Mouse (Mus musculus) liver, embryonic 16.5 days (tissue): Measurements from ENCODE around the gene Mepe. TPM values are rescaled to one million over a fixed set of nuclear protein-coding genes. Genes with fewer than 3 reads are reported as not detected.

Experiments used
- ATAC-seq: fragments of 200-750 bp; cut with Nextera tagmentation; 2 replicates; pipeline ENCODE4 v1.8.0; 2017; ENCODE audit warnings: low read depth, mild to moderate bottlenecking, moderate number of reproducible peaks, moderate library complexity
- H3K27ac ChIP-seq: fragments of 300-500 bp; sonication (generic); 2 replicates; pipeline ENCODE4 v1.5.1; 2014; ENCODE audit warnings: mild to moderate bottlenecking, low read length
- H3K27me3 ChIP-seq: fragments of 300-500 bp; sonication (generic); 2 replicates; pipeline ENCODE4 v1.6.1; 2014; ENCODE audit warnings: low read depth, low read length, mixed read lengths; ENCODE audit not compliant: control insufficient read depth, insufficient read depth
- H3K36me3 ChIP-seq: fragments of 300-500 bp; sonication (generic); 2 replicates; pipeline ENCODE4 v1.6.1; 2014; ENCODE audit warnings: mild to moderate bottlenecking; ENCODE audit not compliant: control insufficient read depth, insufficient read depth
- H3K4me1 ChIP-seq: fragments of 300-500 bp; sonication (generic); 2 replicates; pipeline ENCODE4 v1.6.1; 2014; ENCODE audit warnings: low read depth, low read length, mixed read lengths; ENCODE audit not compliant: control insufficient read depth
- H3K4me2 ChIP-seq: fragments of 300-500 bp; sonication (generic); 2 replicates; pipeline ENCODE4 v1.6.1; 2014; ENCODE audit warnings: low read depth, low read length, mixed read lengths
- H3K4me3 ChIP-seq: fragments of 300-500 bp; sonication (generic); 2 replicates; pipeline ENCODE4 v1.5.1; 2014; ENCODE audit warnings: low read depth, mild to moderate bottlenecking, low read length
- H3K9ac ChIP-seq: fragments of 300-500 bp; sonication (generic); 2 replicates; pipeline ENCODE4 v1.6.1; 2014; ENCODE audit warnings: low read depth, low read length
- H3K9me3 ChIP-seq: fragments of 300-500 bp; sonication (generic); replicated peaks from 2 replicates; pipeline ENCODE4 v1.6.1; 2016; ENCODE audit warnings: low read length; ENCODE audit not compliant: control insufficient read depth
- WGBS: fragments of 180-500 bp; shearing (Covaris S2); extraction: QIAGEN DNeasy Blood & Tissue Kit; methylation state at CpG from one replicate; pipeline ENCODE4 v1.1.7; 2014; ENCODE audit not compliant: insufficient replicate concordance; 5-methylcytosine and 5-hydroxymethylcytosine counted together
- polyA plus RNA-seq: library from polyadenylated mRNA; unstranded; fragments of >200 nt; fragmentation: Nextera tagmentation; extraction: Ambion mirVana; gene quantifications from 2 replicates; pipeline ENCODE4 v1.2.1, GENCODE M21; 2015

Mepe gene
- polyA plus RNA-seq, 1 experiment from 2014 or later, result not detected

DNA sequence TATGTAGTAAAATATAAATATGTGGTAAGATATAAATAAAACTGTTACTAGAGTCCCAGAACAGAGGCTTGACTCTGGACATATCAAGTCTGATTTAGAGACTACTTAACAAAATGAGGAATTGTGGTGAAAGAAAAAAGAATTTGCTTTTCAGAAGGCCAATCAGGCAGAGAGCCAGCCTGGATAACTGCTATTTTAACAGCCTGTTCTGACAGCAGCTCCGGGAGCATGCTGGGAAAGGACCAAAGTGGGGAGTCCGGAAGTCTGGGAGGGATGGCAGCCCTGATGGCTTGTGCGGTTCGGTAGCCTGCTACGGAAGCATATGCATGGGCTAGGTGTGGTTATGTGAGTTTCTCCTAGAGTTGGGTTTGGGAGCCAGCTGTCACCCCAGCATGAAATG is 45.5 kb downstream of the Mepe start:
- no peak overlapping the region for H3K4me2 ChIP-seq
- H3K9me3 ChIP-seq, result no peaks in the 10 kb centered on the region
- no peak for ATAC-seq
- no peaks in the 10 kb centered on the region for H3K4me1 ChIP-seq
- no peak overlapping the region for H3K4me3 ChIP-seq
- no peaks in the 10 kb centered on the region for H3K27me3 ChIP-seq
- H3K9ac ChIP-seq, result no peak overlapping the region
- no peaks in the 10 kb centered on the region for H3K36me3 ChIP-seq
- WGBS, result 71% methylated on average over 5 of the region's 5 CpGs
- no peak overlapping the region for H3K27ac ChIP-seq

DNA sequence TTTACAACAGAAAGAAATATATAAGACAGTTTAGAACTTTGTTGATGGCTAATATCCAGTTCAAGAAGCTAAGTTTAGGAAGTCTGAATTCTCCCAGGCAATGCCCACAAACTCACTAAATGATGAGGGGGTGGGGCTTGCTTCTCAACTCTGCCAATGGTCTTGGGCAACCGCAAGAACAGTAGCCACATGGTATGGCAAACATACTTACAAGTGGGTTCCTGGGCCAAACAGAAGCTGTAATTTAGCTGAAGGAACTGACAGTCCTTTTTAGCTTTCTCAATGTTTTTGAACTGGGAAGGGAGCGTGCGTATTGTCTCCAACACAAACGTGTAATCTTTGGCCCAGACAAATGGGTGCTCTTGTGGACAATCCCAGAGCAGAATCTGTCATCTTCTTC is 46.2 kb downstream of the Mepe start:
- Histone ChIP-seq H3K4me2 (no peak overlapping the region), H3K9me3 (no peaks in the 10 kb centered on the region), H3K36me3 (no peaks in the 10 kb centered on the region), H3K27ac (no peak overlapping the region), H3K4me3 (no peak overlapping the region), H3K27me3 (no peaks in the 10 kb centered on the region), H3K9ac (no peak overlapping the region), H3K4me1 (no peaks in the 10 kb centered on the region)
- ATAC-seq, result no peak
- WGBS, result 75% methylated on average over 4 of the region's 4 CpGs

DNA sequence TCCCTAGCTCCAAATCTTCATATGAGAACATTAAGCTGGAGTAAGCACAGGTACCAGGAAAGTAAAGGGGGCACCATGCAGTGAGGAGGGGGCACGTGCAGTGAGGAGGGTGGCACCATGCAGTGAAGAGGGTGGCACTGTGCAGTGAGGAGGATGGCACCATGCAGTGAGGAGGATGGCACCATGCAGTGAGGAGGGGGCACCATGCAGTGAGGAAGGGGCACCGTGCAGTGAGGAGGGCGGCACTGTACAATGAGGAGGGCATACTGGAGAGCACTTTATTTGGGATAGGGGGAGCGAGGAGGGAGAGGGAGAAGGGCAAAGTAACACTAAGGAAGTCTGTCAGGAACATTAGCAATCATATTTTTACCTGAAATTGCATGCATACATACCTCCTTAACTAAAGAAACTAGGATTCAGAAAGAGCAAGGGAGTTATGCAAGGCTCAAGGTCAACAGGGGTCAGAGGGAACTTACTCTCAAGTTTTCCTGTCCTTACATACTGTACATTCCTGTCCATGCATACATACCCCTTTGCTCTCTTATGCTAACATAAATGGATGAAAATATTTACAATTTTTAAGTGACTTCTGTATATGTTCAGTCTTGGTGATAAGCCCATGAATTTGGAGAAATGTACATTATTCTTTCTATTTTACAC is 48.6 kb downstream of the Mepe start:
- Histone ChIP-seq H3K4me3 (no peak overlapping the region), H3K27me3 (no peaks in the 10 kb centered on the region), H3K27ac (no peak overlapping the region), H3K36me3 (no peaks in the 10 kb centered on the region), H3K4me2 (no peak overlapping the region), H3K9ac (no peak overlapping the region), H3K9me3 (no peaks in the 10 kb centered on the region), H3K4me1 (no peaks in the 10 kb centered on the region)
- 58% methylated on average over 4 of the region's 4 CpGs for WGBS
- ATAC-seq, result no peak

DNA sequence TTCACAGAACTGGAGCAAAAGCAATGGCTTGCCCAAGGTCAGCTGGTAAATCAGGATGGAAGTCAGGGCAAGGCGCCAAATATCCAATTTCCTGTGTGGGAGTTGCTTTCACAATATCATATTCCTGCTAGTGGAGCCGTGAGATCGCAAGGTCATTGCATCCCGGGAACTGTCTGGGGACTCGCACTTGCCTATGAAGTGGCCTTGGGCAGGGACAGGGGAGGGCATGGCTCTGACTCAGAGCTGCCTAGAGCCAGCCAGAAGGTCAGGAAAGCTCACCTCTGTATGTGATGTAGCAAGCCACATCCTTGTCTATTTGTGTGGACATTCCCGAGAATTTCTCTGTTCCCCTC is 49.2 kb downstream of the Mepe start:
- 62% methylated on average over 6 of the region's 6 CpGs for WGBS
- no peak overlapping the region for H3K4me3 ChIP-seq
- no peak overlapping the region for H3K9ac ChIP-seq
- no peaks in the 10 kb centered on the region for H3K27me3 ChIP-seq
- H3K4me1 ChIP-seq, result no peaks in the 10 kb centered on the region
- H3K27ac ChIP-seq, result no peak overlapping the region
- H3K9me3 ChIP-seq, result no peaks in the 10 kb centered on the region
- no peak overlapping the region for H3K4me2 ChIP-seq
- peak; percentile 66; the same call in 1 of the 2 replicates for ATAC-seq
- no peaks in the 10 kb centered on the region for H3K36me3 ChIP-seq

DNA sequence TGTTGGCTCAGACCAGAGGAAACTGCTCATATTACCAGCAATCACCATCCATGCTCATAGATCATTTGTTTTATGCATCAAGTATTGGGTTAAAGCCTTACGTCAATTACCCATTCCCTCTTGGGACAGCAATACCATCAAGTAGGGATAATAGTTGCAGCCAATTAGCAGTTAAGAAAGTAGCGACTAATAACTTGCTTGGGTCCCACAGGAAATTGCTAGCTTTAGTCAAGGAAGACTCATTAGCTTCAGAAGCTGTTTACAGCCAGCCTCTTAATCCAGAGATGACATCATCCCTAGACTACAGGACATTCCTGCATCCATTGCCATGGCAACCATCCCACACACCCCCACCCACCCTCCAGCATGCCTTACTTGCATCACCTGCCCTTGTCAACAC is 50.0 kb downstream of the Mepe start:
- no peaks in the 10 kb centered on the region for H3K36me3 ChIP-seq
- H3K27ac ChIP-seq, result no peak overlapping the region
- no peaks in the 10 kb centered on the region for H3K27me3 ChIP-seq
- H3K4me3 ChIP-seq, result no peak overlapping the region
- H3K4me2 ChIP-seq, result no peak overlapping the region
- WGBS, result 62% methylated on average over 2 of the region's 2 CpGs
- ATAC-seq, result no peak
- H3K4me1 ChIP-seq, result no peaks in the 10 kb centered on the region
- H3K9ac ChIP-seq, result no peak overlapping the region
- H3K9me3 ChIP-seq, result no peaks in the 10 kb centered on the region

DNA sequence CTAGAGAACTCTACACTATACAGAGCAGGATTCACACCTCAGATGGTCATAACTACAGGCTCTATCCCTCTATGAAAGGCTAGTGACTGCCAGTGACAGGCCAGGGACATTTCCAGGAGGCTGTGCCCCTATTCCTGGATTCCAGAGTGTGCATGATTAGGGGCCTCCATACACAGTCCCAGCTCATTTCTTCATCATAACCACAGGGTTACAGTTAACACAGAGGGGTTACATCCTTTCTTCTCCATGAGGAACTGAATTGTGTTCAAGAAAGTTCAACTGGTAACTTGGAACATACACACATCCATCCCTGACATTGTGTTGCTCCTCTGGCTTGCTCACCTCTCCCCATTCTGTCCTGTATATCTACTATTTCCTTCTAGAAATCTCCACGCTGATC is 51.8 kb downstream of the Mepe start:
- H3K4me1 ChIP-seq, result no peaks in the 10 kb centered on the region
- 36% methylated on average over 1 of the region's 1 CpGs for WGBS
- no peak overlapping the region for H3K27ac ChIP-seq
- no peak overlapping the region for H3K4me3 ChIP-seq
- ATAC-seq, result no peak
- H3K27me3 ChIP-seq, result no peaks in the 10 kb centered on the region
- H3K9me3 ChIP-seq, result no peaks in the 10 kb centered on the region
- H3K4me2 ChIP-seq, result no peak overlapping the region
- no peaks in the 10 kb centered on the region for H3K36me3 ChIP-seq
- no peak overlapping the region for H3K9ac ChIP-seq

DNA sequence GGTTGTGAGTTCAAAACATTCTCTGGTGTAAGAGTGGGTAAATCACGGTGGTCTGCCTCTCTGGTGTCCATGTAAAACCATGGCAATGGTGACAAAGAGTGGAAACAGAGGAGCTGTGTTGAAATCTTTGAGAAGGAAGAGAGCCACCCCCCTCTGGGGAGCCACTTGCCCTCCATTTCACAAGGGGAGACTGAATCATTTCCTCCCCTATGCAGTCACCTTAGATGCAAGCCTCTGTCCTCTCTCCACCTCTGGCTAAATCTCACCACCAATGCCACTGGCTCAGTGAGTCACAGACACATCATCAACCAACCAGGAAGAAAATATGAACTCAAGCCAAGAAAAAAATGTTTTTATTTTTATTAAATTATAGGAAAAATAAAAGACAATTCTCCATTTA is 55.4 kb downstream of the Mepe start:
- no peak; the same call in 1 of the 2 replicates for ATAC-seq
- H3K27me3 ChIP-seq, result no peaks in the 10 kb centered on the region
- no peak overlapping the region for H3K4me3 ChIP-seq
- H3K9ac ChIP-seq, result no peak overlapping the region
- no peaks in the 10 kb centered on the region for H3K4me1 ChIP-seq
- H3K4me2 ChIP-seq, result no peak overlapping the region
- no peaks in the 10 kb centered on the region for H3K9me3 ChIP-seq
- no peak overlapping the region for H3K27ac ChIP-seq
- no peaks in the 10 kb centered on the region for H3K36me3 ChIP-seq
- WGBS, result 41% methylated on average over 1 of the region's 1 CpGs

DNA sequence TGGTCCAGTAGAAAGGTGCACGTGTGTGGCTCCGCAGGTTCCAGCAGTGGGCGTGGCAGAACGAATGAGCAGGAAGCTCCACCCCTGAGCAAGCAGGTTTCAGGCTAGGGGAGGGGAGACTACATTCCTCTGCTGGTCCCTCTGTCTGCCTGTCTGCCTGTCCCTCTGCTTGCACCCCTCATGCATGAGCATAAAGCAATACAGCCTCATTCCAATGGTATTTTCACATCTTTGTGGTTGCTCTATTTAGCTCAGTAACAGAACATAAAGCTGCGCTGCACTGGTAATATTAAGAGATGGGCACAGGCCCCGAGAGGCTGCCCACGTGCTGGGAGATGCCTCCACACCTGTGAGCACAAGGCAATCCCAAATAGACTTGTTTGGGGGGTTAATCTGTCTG is 56.5 kb downstream of the Mepe start:
- WGBS, result 48% methylated on average over 3 of the region's 7 CpGs
- no peak for ATAC-seq
- Histone ChIP-seq H3K9me3 (no peaks in the 10 kb centered on the region), H3K9ac (no peak overlapping the region), H3K4me1 (no peaks in the 10 kb centered on the region), H3K27ac (no peak overlapping the region), H3K4me2 (no peak overlapping the region), H3K4me3 (no peak overlapping the region), H3K27me3 (no peaks in the 10 kb centered on the region), H3K36me3 (no peaks in the 10 kb centered on the region)

DNA sequence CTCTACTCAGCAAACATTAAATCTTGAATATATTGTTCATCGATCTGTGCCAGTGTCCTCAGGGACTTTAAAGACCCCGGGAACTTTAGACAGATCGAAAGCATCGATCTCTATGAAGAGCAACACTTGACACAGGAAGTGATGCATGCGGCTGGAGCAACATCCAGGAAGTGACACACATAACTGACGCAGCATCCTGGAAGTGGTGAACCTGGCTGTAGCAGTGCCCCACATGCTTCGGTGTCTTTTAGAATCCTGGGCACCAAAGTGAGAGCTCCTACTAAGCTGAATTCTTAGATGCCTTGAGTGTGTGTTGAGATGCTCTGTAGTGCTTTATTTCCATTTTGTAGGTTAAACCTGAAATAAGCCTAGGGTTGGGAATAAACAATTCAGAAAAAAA is 59.4 kb downstream of the Mepe start:
- 60% methylated on average over 7 of the region's 7 CpGs for WGBS
- H3K4me2 ChIP-seq, result no peak overlapping the region
- H3K4me1 ChIP-seq, result no peaks in the 10 kb centered on the region
- no peak overlapping the region for H3K4me3 ChIP-seq
- no peaks in the 10 kb centered on the region for H3K9me3 ChIP-seq
- no peak for ATAC-seq
- H3K27ac ChIP-seq, result no peak overlapping the region
- H3K9ac ChIP-seq, result no peak overlapping the region
- H3K27me3 ChIP-seq, result no peaks in the 10 kb centered on the region
- no peaks in the 10 kb centered on the region for H3K36me3 ChIP-seq
